Mouse (Mus musculus): ENCODE measurements around the gene Tmeff1. TPM values are rescaled to one million over a fixed set of nuclear protein-coding genes. Genes with fewer than 3 reads are reported as not detected.

The Tmeff1 gene
- total and polyA plus RNA-seq, 2 experiments from 2014 or later = 14.7 to 17.7 TPM

- Histone ChIP-seq H3K36me3 (replicated peaks; ENCODE audit: control insufficient read depth, insufficient read depth, low read length) (0 out of 2 replicates have a peak, but pooled peaks cover 1% of the 10 kb centered on the region), H3K9me3 (replicated peaks; ENCODE audit: control insufficient read depth, low read length) (no peaks in the 10 kb centered on the region), H3K9ac (replicated peaks; ENCODE audit: low read depth, low read length) (no peak overlapping the region), H3K4me3 (ENCODE audit: low read depth, low read length) (no peak overlapping the region), H3K27ac (ENCODE audit: low read depth) (no peak overlapping the region), H3K27me3 (ENCODE audit: control insufficient read depth, insufficient read depth, low read length) (no peaks in the 10 kb centered on the region), H3K4me1 (ENCODE audit: control insufficient read depth, insufficient read depth) (no peaks in the 10 kb centered on the region), H3K4me2 (ENCODE audit: low read depth, low read length) (no peak overlapping the region)
- DNase-seq (ENCODE audit: low spot score) = no peak
- WGBS = 55% methylated on average over 6 of the region's 6 CpGs
- TF ChIP-seq EP300 (IDR thresholded peaks at IDR 0.05; ENCODE audit: low read depth) (no peak), CTCF (IDR thresholded peaks at IDR 0.05; ENCODE audit: low read depth) (no peak)
- no peak for ATAC-seq (ENCODE audit: insufficient read depth, low read depth)
These were observed 25.3 kb downstream of the Tmeff1 start for GRCm38 (mm10) chr4:48610251-48610650.

GRCm38 (mm10) chr4:48615483-48615882 lies 30.5 kb downstream of the Tmeff1 start:
- Histone ChIP-seq H3K9ac (replicated peaks; ENCODE audit: low read depth, low read length) (no peak overlapping the region), H3K27me3 (ENCODE audit: control insufficient read depth, insufficient read depth, low read length) (no peaks in the 10 kb centered on the region), H3K4me3 (ENCODE audit: low read depth, low read length) (no peak overlapping the region), H3K36me3 (replicated peaks; ENCODE audit: control insufficient read depth, insufficient read depth, low read length) (no peaks in the 10 kb centered on the region), H3K9me3 (replicated peaks; ENCODE audit: control insufficient read depth, low read length) (no peaks in the 10 kb centered on the region), H3K4me1 (ENCODE audit: control insufficient read depth, insufficient read depth) (no peaks in the 10 kb centered on the region), H3K4me2 (ENCODE audit: low read depth, low read length) (no peak overlapping the region), H3K27ac (ENCODE audit: low read depth) (no peak overlapping the region)
- no peak for ATAC-seq (ENCODE audit: insufficient read depth, low read depth)
- TF ChIP-seq EP300 (IDR thresholded peaks at IDR 0.05; ENCODE audit: low read depth) (no peak), CTCF (IDR thresholded peaks at IDR 0.05; ENCODE audit: low read depth) (no peak)
- no peak for DNase-seq (ENCODE audit: low spot score)
- 93% methylated on average over 4 of the region's 4 CpGs for WGBS

- no peak overlapping the region for H3K9ac ChIP-seq (replicated peaks; ENCODE audit: low read depth, low read length)
- ATAC-seq (ENCODE audit: insufficient read depth, low read depth) (no peak), DNase-seq (ENCODE audit: low spot score) (no peak)
- no peak overlapping the region for H3K4me2 ChIP-seq (ENCODE audit: low read depth, low read length)
- H3K4me3 ChIP-seq (ENCODE audit: low read depth, low read length) = no peak overlapping the region
- no peak overlapping the region for H3K27ac ChIP-seq (ENCODE audit: low read depth)
- no peaks in the 10 kb centered on the region for H3K4me1 ChIP-seq (ENCODE audit: control insufficient read depth, insufficient read depth)
- H3K9me3 ChIP-seq (replicated peaks; ENCODE audit: control insufficient read depth, low read length) = no peaks in the 10 kb centered on the region
- no peaks in the 10 kb centered on the region for H3K27me3 ChIP-seq (ENCODE audit: control insufficient read depth, insufficient read depth, low read length)
- TF ChIP-seq CTCF (IDR thresholded peaks at IDR 0.05; ENCODE audit: low read depth) (no peak), EP300 (IDR thresholded peaks at IDR 0.05; ENCODE audit: low read depth) (no peak)
- WGBS = 94% methylated on average over 15 of the region's 15 CpGs
- no peaks in the 10 kb centered on the region for H3K36me3 ChIP-seq (replicated peaks; ENCODE audit: control insufficient read depth, insufficient read depth, low read length)
These were observed 32.2 kb downstream of the Tmeff1 start for GRCm38 (mm10) chr4:48617201-48617600.

GRCm38 (mm10) chr4:48620121-48620520 lies 35.1 kb downstream of the Tmeff1 start:
- no peaks in the 10 kb centered on the region for H3K9me3 ChIP-seq (replicated peaks; ENCODE audit: control insufficient read depth, low read length)
- 92% methylated on average over 6 of the region's 6 CpGs for WGBS

GRCm38 (mm10) chr4:48622246-48622645 lies 37.3 kb downstream of the Tmeff1 start:
- Histone ChIP-seq H3K4me3 (ENCODE audit: low read depth, low read length) (no peak overlapping the region), H3K36me3 (replicated peaks; ENCODE audit: control insufficient read depth, insufficient read depth, low read length) (no peaks in the 10 kb centered on the region), H3K27ac (ENCODE audit: low read depth) (no peak overlapping the region), H3K27me3 (ENCODE audit: control insufficient read depth, insufficient read depth, low read length) (no peaks in the 10 kb centered on the region), H3K9me3 (replicated peaks; ENCODE audit: control insufficient read depth, low read length) (no peaks in the 10 kb centered on the region), H3K4me1 (ENCODE audit: control insufficient read depth, insufficient read depth) (no peaks in the 10 kb centered on the region), H3K9ac (replicated peaks; ENCODE audit: low read depth, low read length) (no peak overlapping the region), H3K4me2 (ENCODE audit: low read depth, low read length) (no peak overlapping the region)
- WGBS = 75% methylated on average over 6 of the region's 6 CpGs
- DNase-seq (ENCODE audit: low spot score) = no peak
- no peak; the same call in 1 of the 2 replicates for ATAC-seq (ENCODE audit: insufficient read depth, low read depth)
- TF ChIP-seq CTCF (IDR thresholded peaks at IDR 0.05; ENCODE audit: low read depth) (no peak), EP300 (IDR thresholded peaks at IDR 0.05; ENCODE audit: low read depth) (no peak)

More at GRCm38 (mm10) chr4:48620121-48620520, 35.1 kb downstream of the Tmeff1 start:
- no peak overlapping the region for H3K9ac ChIP-seq (replicated peaks; ENCODE audit: low read depth, low read length)
- no peaks in the 10 kb centered on the region for H3K36me3 ChIP-seq (replicated peaks; ENCODE audit: control insufficient read depth, insufficient read depth, low read length)
- no peak for DNase-seq (ENCODE audit: low spot score)
- H3K4me1 ChIP-seq (ENCODE audit: control insufficient read depth, insufficient read depth) = no peaks in the 10 kb centered on the region
- no peak overlapping the region for H3K27ac ChIP-seq (ENCODE audit: low read depth)
- no peak for ATAC-seq (ENCODE audit: insufficient read depth, low read depth)
- no peak overlapping the region for H3K4me3 ChIP-seq (ENCODE audit: low read depth, low read length)
- TF ChIP-seq CTCF (IDR thresholded peaks at IDR 0.05; ENCODE audit: low read depth) (no peak), EP300 (IDR thresholded peaks at IDR 0.05; ENCODE audit: low read depth) (no peak)
- no peak overlapping the region for H3K4me2 ChIP-seq (ENCODE audit: low read depth, low read length)
- no peaks in the 10 kb centered on the region for H3K27me3 ChIP-seq (ENCODE audit: control insufficient read depth, insufficient read depth, low read length)

GRCm38 (mm10) chr4:48622946-48623345 lies 38.0 kb downstream of the Tmeff1 start:
- no peak overlapping the region for H3K27ac ChIP-seq (ENCODE audit: low read depth)
- no peak overlapping the region for H3K4me2 ChIP-seq (ENCODE audit: low read depth, low read length)
- no peaks in the 10 kb centered on the region for H3K9me3 ChIP-seq (replicated peaks; ENCODE audit: control insufficient read depth, low read length)
- H3K4me3 ChIP-seq (ENCODE audit: low read depth, low read length) = no peak overlapping the region
- H3K27me3 ChIP-seq (ENCODE audit: control insufficient read depth, insufficient read depth, low read length) = no peaks in the 10 kb centered on the region
- TF ChIP-seq EP300 (IDR thresholded peaks at IDR 0.05; ENCODE audit: low read depth) (no peak), CTCF (IDR thresholded peaks at IDR 0.05; ENCODE audit: low read depth) (no peak)
- WGBS = 78% methylated on average over 7 of the region's 7 CpGs
- H3K9ac ChIP-seq (replicated peaks; ENCODE audit: low read depth, low read length) = no peak overlapping the region
- DNase-seq (ENCODE audit: low spot score) (no peak), ATAC-seq (ENCODE audit: insufficient read depth, low read depth) (no peak)
- no peaks in the 10 kb centered on the region for H3K4me1 ChIP-seq (ENCODE audit: control insufficient read depth, insufficient read depth)
- H3K36me3 ChIP-seq (replicated peaks; ENCODE audit: control insufficient read depth, insufficient read depth, low read length) = no peaks in the 10 kb centered on the region; the same call in 1 of the 2 replicates
